15 mouse cellular contexts compared by ENCODE assay signal in genomic region chr7:125515081-125515853, GRCm38 (mm10). TPM values are rescaled to one million over a fixed set of nuclear protein-coding genes. Genes with fewer than 3 reads are reported as not detected.
A peak's percentile ranks its signal among the peaks of the same experiment; 100 is the strongest.
DNase-seq lines count a peak whose midpoint lies in the region; TF ChIP-seq lines count a peak whose summit lies in the region.
"Had no signal": no experiment of that assay in that cellular context is flagged by ENCODE, and none has a peak within 500 bp of the region (broad histone marks: within the 10 kb centered on the region; RNA-seq: fewer than 3 reads in every experiment).

No protein-coding gene starts in this region.

- TF ChIP-seq EP300 in MEL (IDR thresholded peaks at IDR 0.05; ENCODE audit: low read depth in 1 of 2, low read length in 2 of 2) = peak in 1 of 2 experiments; percentile 34; a peak in 2 of 4 replicates

- H3K4me3 ChIP-seq in kidney, adult 2 months (ENCODE audit: insufficient read depth, low read depth, low read length) = no peak overlapping the region
- H3K4me3 ChIP-seq in MEL (ENCODE audit: control insufficient read depth in 1 of 2, insufficient read depth in 1 of 2, low read depth in 2 of 2, low read length in 2 of 2) = no peak overlapping the region
- H3K4me3 ChIP-seq: hindbrain, embryonic 10.5 days; left cerebral cortex, adult 2 months; midbrain, embryonic 10.5 days had no signal

- H3K79me2 ChIP-seq in MEL (ENCODE audit: control insufficient read depth, insufficient read depth, low read length, poor library complexity) = no peaks in the 10 kb centered on the region

- H3K36me3 ChIP-seq in kidney, adult 2 months (ENCODE audit: control insufficient read depth, insufficient read depth, low read length) = no peaks in the 10 kb centered on the region
- H3K36me3 ChIP-seq in MEL (ENCODE audit: control insufficient read depth in 1 of 2, insufficient read depth in 2 of 2, low read length in 2 of 2) = peaks cover 0 to 32% of the 10 kb centered on the region in 2 experiments; a peak in 2 of 4 replicates
- H3K36me3 ChIP-seq: hindbrain, embryonic 10.5 days; midbrain, embryonic 10.5 days had no signal

- no peak for TF ChIP-seq RAD21 in MEL (IDR thresholded peaks at IDR 0.05; ENCODE audit: low read depth, low read length)

- WGBS in kidney, adult 2 months = 66% methylated on average over 5 of the region's 5 CpGs

- H3K27me3 ChIP-seq in kidney, adult 2 months (replicated peaks; ENCODE audit: control insufficient read depth, insufficient read depth, low read length) = no peaks in the 10 kb centered on the region
- H3K27me3 ChIP-seq in MEL (ENCODE audit: control insufficient read depth in 1 of 2, insufficient read depth in 2 of 2, low read length in 2 of 2) = no peaks in the 10 kb centered on the region
- H3K27me3 ChIP-seq: CH12.LX had no signal

- intact Hi-C loops in left cerebral cortex, postnatal 25 days (cut with DNase I) = no loop called here

- H3K9me3 ChIP-seq in MEL (replicated peaks; ENCODE audit: insufficient read depth, low read length) = no peaks in the 10 kb centered on the region
- H3K9me3 ChIP-seq: hindbrain, embryonic 10.5 days; midbrain, embryonic 10.5 days had no signal

- no peak for TF ChIP-seq CTCF in kidney, adult 2 months (conservative IDR thresholded peaks at IDR 0.05; ENCODE audit: insufficient read depth, insufficient read length, low read depth, low read length)
- TF ChIP-seq CTCF in MEL (IDR thresholded peaks at IDR 0.05 in 2 of 3, conservative IDR thresholded peaks at IDR 0.05 in 1 of 3; ENCODE audit: control insufficient read depth in 1 of 3, insufficient read depth in 1 of 3, low read depth in 2 of 3, low read length in 3 of 3, poor library complexity in 1 of 3, severe bottlenecking in 1 of 3) = no peak

- TF ChIP-seq POLR2A in kidney, adult 2 months (IDR thresholded peaks at IDR 0.05; ENCODE audit: low read depth, low read length) = no peak
- TF ChIP-seq POLR2A in MEL (IDR thresholded peaks at IDR 0.05; ENCODE audit: control insufficient read depth in 1 of 2, insufficient read depth in 1 of 2, low read depth in 1 of 2, low read length in 2 of 2, poor library complexity in 1 of 2) = no peak

- peak overlapping the region; percentile 21; the same call in 1 of the 2 replicates for H3K9ac ChIP-seq in MEL (ENCODE audit: control insufficient read depth, low read depth, low read length, poor library complexity, severe bottlenecking)
- H3K9ac ChIP-seq: lung, embryonic 14.5 days had no signal

- no peaks in the 10 kb centered on the region for H3K4me1 ChIP-seq in kidney, adult 2 months (ENCODE audit: control insufficient read depth, insufficient read depth, low read length)
- H3K4me1 ChIP-seq in MEL (ENCODE audit: control insufficient read depth in 1 of 2, insufficient read depth in 2 of 2, low read length in 2 of 2) = peaks cover 18 to 40% of the 10 kb centered on the region in 2 experiments

- peak; percentile 23 for DNase-seq in kidney, adult 2 months
- no peak for DNase-seq in kidney, adult 9 months
- DNase-seq in MEL (ENCODE audit: low read depth, low spot score) (peak; percentile 52), NIH3T3 (ENCODE audit: low read depth) (peak; percentile 57), liver (peak; percentile 38)
- DNase-seq in left cerebral cortex, postnatal 25 days (ENCODE audit: low spot score in 2 of 2) = no peak
- no peak for DNase-seq in layer of hippocampus, postnatal 25 days (ENCODE audit: extremely low spot score in 1 of 2, low spot score in 1 of 2)
- DNase-seq: cerebellum, adult 2 months; lung, embryonic 14.5 days; thymus, postnatal 36 days had no signal

- no peak overlapping the region for H3K27ac ChIP-seq in kidney, adult 2 months (ENCODE audit: insufficient read depth, low read depth, low read length)
- peak overlapping the region; percentile 41 for H3K27ac ChIP-seq in MEL (ENCODE audit: control insufficient read depth, low read depth, low read length)
- H3K27ac ChIP-seq: hindbrain, embryonic 10.5 days; left cerebral cortex, adult 2 months; midbrain, embryonic 10.5 days; stomach, postnatal 0 days had no signal

TF ChIP-seq in MEL, 35 proteins besides CTCF, POLR2A, EP300 and RAD21:
- TF ChIP-seq GATA1 (IDR thresholded peaks at IDR 0.05; ENCODE audit: low read depth, low read length) (peak; percentile 10; the same call in 1 of the 2 replicates), TBP (IDR thresholded peaks at IDR 0.05; ENCODE audit: low read depth, low read length) (no peak)
TF ChIP-seq in MEL: peak in this region for 1.

RNA-seq across cellular contexts. Expression of gene Nsmce1, which starts 23.9 kb away (rescaled TPM):
- polyA plus RNA-seq in kidney, adult 2 months (2012; rRNA removed) = 38.4 and 46.0 TPM in 2 replicates
- 58.1 and 59.7 TPM in 2 replicates for total RNA-seq in MEL (2012; rRNA removed)
- polyA plus RNA-seq in MEL (2012; ENCODE audit: insufficient read depth in 1 of 2, insufficient read length in 2 of 2, low read depth in 1 of 2, low replicate concordance in 2 of 2, missing spikeins in 1 of 2) = 10 to 100 TPM in 1 of 2 experiments, not detected in 1; 59.2 TPM
- total RNA-seq in left cerebral cortex, postnatal 25 days (2021) = 10 to 100 TPM; 12.8 to 13.4 TPM
- total RNA-seq in layer of hippocampus, postnatal 25 days (2021) = 10 to 100 TPM; 16.6 to 18.1 TPM

RNA-seq across cellular contexts. Expression of gene Il4ra, which starts 36.7 kb away (rescaled TPM):
- polyA plus RNA-seq in kidney, adult 2 months (2012; rRNA removed) = 16.1 and 20.3 TPM in 2 replicates
- 2.9 and 3.6 TPM in 2 replicates for total RNA-seq in MEL (2012; rRNA removed)
- 1 to 10 TPM in 1 of 2 experiments, not detected in 1; 5.0 TPM for polyA plus RNA-seq in MEL (2012; ENCODE audit: insufficient read depth in 1 of 2, insufficient read length in 2 of 2, low read depth in 1 of 2, low replicate concordance in 2 of 2, missing spikeins in 1 of 2)
- 1 to 10 TPM; 6.1 to 7.1 TPM for total RNA-seq in left cerebral cortex, postnatal 25 days (2021)
- 1 to 10 TPM; 3.7 to 4.6 TPM for total RNA-seq in layer of hippocampus, postnatal 25 days (2021)

Comparison
In these comparisons a context has a peak if more than half of its experiments do, and no peak if none do; other contexts are left out.
1. DNase-seq: peak in kidney, adult 2 months (single experiment), MEL (single experiment), NIH3T3 (single experiment) and liver (single experiment); none in kidney, adult 9 months (single experiment), left cerebral cortex, postnatal 25 days (0 of 2) and layer of hippocampus, postnatal 25 days (0 of 2).